Mouse (Mus musculus) midbrain, postnatal 0 days (tissue): ENCODE data around the gene Ccdc115. TPM values are rescaled to one million over a fixed set of nuclear protein-coding genes. Genes with fewer than 3 reads are reported as not detected.

Source experiments
- ATAC-seq: fragments of 200-750 bp; cut with Nextera tagmentation; 2 replicates; pipeline ENCODE4 v1.8.0; 2017; ENCODE audit warnings: moderate number of reproducible peaks, mild to moderate bottlenecking, moderate TSS enrichment, moderate library complexity; ENCODE audit not compliant: low FRiP score
- DNase-seq: peaks from one replicate; pipeline ENCODE4 v3.0.0-alpha.2; 2015; ENCODE audit warnings: low spot score
- H3K27ac ChIP-seq: fragments of 300-500 bp; sonication (generic); 2 replicates; pipeline ENCODE4 v1.5.1; 2014; ENCODE audit warnings: low read depth, mild to moderate bottlenecking, low read length, mixed read lengths
- H3K27me3 ChIP-seq: fragments of 300-500 bp; sonication (generic); 2 replicates; pipeline ENCODE4 v1.6.1; 2014; ENCODE audit warnings: low read length, control low read depth, mixed read lengths; ENCODE audit not compliant: insufficient read depth
- H3K36me3 ChIP-seq: fragments of 300-500 bp; sonication (generic); 2 replicates; pipeline ENCODE4 v1.6.1; 2014; ENCODE audit warnings: low read length, control low read depth, mixed read lengths; ENCODE audit not compliant: insufficient read depth
- H3K4me1 ChIP-seq: fragments of 300-500 bp; sonication (generic); 2 replicates; pipeline ENCODE4 v1.6.1; 2014; ENCODE audit warnings: mild to moderate bottlenecking, control low read depth, antibody characterized with exemption, low read length, mixed read lengths; ENCODE audit not compliant: insufficient read depth
- H3K4me2 ChIP-seq: fragments of 300-500 bp; sonication (generic); 2 replicates; pipeline ENCODE4 v1.6.1; 2014; ENCODE audit warnings: low read depth, mild to moderate bottlenecking, low read length, mixed read lengths; ENCODE audit not compliant: poor library complexity, severe bottlenecking
- H3K4me3 ChIP-seq: fragments of 300-500 bp; sonication (generic); 2 replicates; pipeline ENCODE4 v1.5.1; 2014; ENCODE audit warnings: low read depth, mild to moderate bottlenecking, low read length, moderate library complexity
- H3K9ac ChIP-seq: fragments of 300-500 bp; sonication (generic); replicated peaks from 2 replicates; pipeline ENCODE4 v1.6.1; 2014; ENCODE audit warnings: mild to moderate bottlenecking, low read length, moderate library complexity, mixed read lengths; ENCODE audit not compliant: poor library complexity, severe bottlenecking
- H3K9me3 ChIP-seq: fragments of 300-500 bp; sonication (generic); 2 replicates; pipeline ENCODE4 v1.6.1; 2016; ENCODE audit warnings: low read length, control low read depth
- CTCF ChIP-seq: IDR thresholded peaks from 2 replicates; pipeline ENCODE4 v1.5.1; 2016; ENCODE audit warnings: antibody characterized with exemption, mild to moderate bottlenecking
- WGBS: fragments of 180-500 bp; shearing (Covaris S2); extraction: QIAGEN DNeasy Blood & Tissue Kit; methylation state at CpG from one replicate; pipeline ENCODE4 v1.1.7; 2014; 5-methylcytosine and 5-hydroxymethylcytosine counted together
- polyA plus RNA-seq: library from polyadenylated mRNA; unstranded; fragments of >200 nt; fragmentation: Nextera tagmentation; extraction: Ambion mirVana; gene quantifications from 2 replicates; pipeline ENCODE4 v1.2.1, GENCODE M21; 2015
- total RNA-seq: library from RNA; depleted of rRNA; stranded (reverse); fragments of >200 nt; gene quantifications from 2 replicates; pipeline ENCODE4 v1.2.3, GENCODE M21; 2014

Gene Ccdc115
- total and polyA plus RNA-seq, 2 experiments from 2014 or later: 41.1 to 57.5 TPM

- no peak for ATAC-seq
- TF ChIP-seq CTCF: no peak
- H3K4me2 ChIP-seq: no peak overlapping the region
Measured at GRCm38 (mm10) chr1:34468051-34468450, 28.6 kb upstream of the Ccdc115 start.

GRCm38 (mm10) chr1:34465445-34465844 lies 26.0 kb upstream of the Ccdc115 start:
- TF ChIP-seq CTCF: no peak
- ATAC-seq: no peak
- Histone ChIP-seq H3K4me2 (no peak overlapping the region), H3K27ac (no peak overlapping the region), H3K9me3 (no peaks in the 10 kb centered on the region), H3K27me3 (no peaks in the 10 kb centered on the region), H3K9ac (no peak overlapping the region), H3K4me3 (no peak overlapping the region), H3K36me3 (no peaks in the 10 kb centered on the region), H3K4me1 (0 out of 2 replicates have a peak, but pooled peaks cover 2% of the 10 kb centered on the region)
- 72% methylated on average over 6 of the region's 6 CpGs for WGBS
- DNase-seq: no peak

More at GRCm38 (mm10) chr1:34468051-34468450, 28.6 kb upstream of the Ccdc115 start:
- 0 out of 2 replicates have a peak, but pooled peaks cover 2% of the 10 kb centered on the region for H3K27me3 ChIP-seq
- H3K4me3 ChIP-seq: no peak overlapping the region
- DNase-seq: no peak
- no peaks in the 10 kb centered on the region for H3K36me3 ChIP-seq
- no peaks in the 10 kb centered on the region for H3K9me3 ChIP-seq
- H3K27ac ChIP-seq: no peak overlapping the region
- WGBS: 64% methylated on average over 3 of the region's 3 CpGs
- 0 out of 2 replicates have a peak, but pooled peaks cover 2% of the 10 kb centered on the region for H3K4me1 ChIP-seq
- no peak overlapping the region for H3K9ac ChIP-seq

- TF ChIP-seq CTCF: no peak
- no peak overlapping the region for H3K4me2 ChIP-seq
- no peaks in the 10 kb centered on the region for H3K36me3 ChIP-seq
- no peak overlapping the region for H3K9ac ChIP-seq
- H3K27me3 ChIP-seq: no peaks in the 10 kb centered on the region
- H3K27ac ChIP-seq: no peak overlapping the region
- DNase-seq: no peak
- H3K4me3 ChIP-seq: no peak overlapping the region
- peaks cover 6% of the 10 kb centered on the region; the same call in 1 of the 2 replicates for H3K4me1 ChIP-seq
- no peak for ATAC-seq
- 85% methylated on average over 8 of the region's 8 CpGs for WGBS
- no peaks in the 10 kb centered on the region for H3K9me3 ChIP-seq
Measured at GRCm38 (mm10) chr1:34464310-34464817, 24.9 kb upstream of the Ccdc115 start.

- ATAC-seq (no peak), DNase-seq (peak; percentile 73)
- TF ChIP-seq CTCF: peak; percentile 70
- Histone ChIP-seq H3K9ac (no peak overlapping the region), H3K4me1 (peaks cover 4% of the 10 kb centered on the region; the same call in 1 of the 2 replicates), H3K27me3 (peaks cover 9% of the 10 kb centered on the region), H3K4me2 (no peak overlapping the region), H3K27ac (no peak overlapping the region), H3K4me3 (no peak overlapping the region), H3K36me3 (no peaks in the 10 kb centered on the region), H3K9me3 (no peaks in the 10 kb centered on the region)
- WGBS: 23% methylated on average over 7 of the region's 7 CpGs
Measured at GRCm38 (mm10) chr1:34462766-34463165, 23.3 kb upstream of the Ccdc115 start.

- 3% methylated on average over 15 of the region's 15 CpGs for WGBS
- peak; percentile 25; the same call in 1 of the 2 replicates for ATAC-seq
Measured at GRCm38 (mm10) chr1:34460061-34460441, 20.6 kb upstream of the Ccdc115 start.

GRCm38 (mm10) chr1:34459284-34460060 lies 20.0 kb upstream of the Ccdc115 start, which contains the start of gene Ptpn18:
Ptpn18 (plus strand) TSS chr1:34459762.
- Histone ChIP-seq H3K9me3 (no peaks in the 10 kb centered on the region), H3K4me2 (peak within 1 kb of the TSS; percentile 96), H3K4me1 (peaks cover 4% of the 10 kb centered on the region; the same call in 1 of the 2 replicates), H3K27me3 (peaks cover 11% of the 10 kb centered on the region), H3K9ac (peak within 1 kb of the TSS; percentile 54), H3K36me3 (no peaks in the 10 kb centered on the region), H3K4me3 (peak within 1 kb of the TSS; percentile 53), H3K27ac (no peak within 1 kb of the TSS)
- ATAC-seq: peak; percentile 85
- TF ChIP-seq CTCF: peak; percentile 29; the same call in 1 of the 2 replicates
- under 1% methylated on average over 48 of the region's 48 CpGs for WGBS
- peak; percentile 88 for DNase-seq

More at GRCm38 (mm10) chr1:34460061-34460441, 20.6 kb upstream of the Ccdc115 start:
- Histone ChIP-seq H3K9me3 (no peaks in the 10 kb centered on the region), H3K36me3 (no peaks in the 10 kb centered on the region), H3K4me2 (peak overlapping the region; percentile 96), H3K27ac (no peak overlapping the region), H3K4me3 (peak overlapping the region; percentile 53), H3K27me3 (peaks cover 11% of the 10 kb centered on the region), H3K9ac (peak overlapping the region; percentile 54), H3K4me1 (peaks cover 4% of the 10 kb centered on the region; the same call in 1 of the 2 replicates)
- no peak for TF ChIP-seq CTCF
- no peak for DNase-seq
